Mouse (Mus musculus): ENCODE measurements around the gene Zfp219. TPM values are rescaled to one million over a fixed set of nuclear protein-coding genes. Genes with fewer than 3 reads are reported as not detected.

Gene Zfp219
- polyA plus RNA-seq, 1 experiment, result 13.6 TPM

DNA sequence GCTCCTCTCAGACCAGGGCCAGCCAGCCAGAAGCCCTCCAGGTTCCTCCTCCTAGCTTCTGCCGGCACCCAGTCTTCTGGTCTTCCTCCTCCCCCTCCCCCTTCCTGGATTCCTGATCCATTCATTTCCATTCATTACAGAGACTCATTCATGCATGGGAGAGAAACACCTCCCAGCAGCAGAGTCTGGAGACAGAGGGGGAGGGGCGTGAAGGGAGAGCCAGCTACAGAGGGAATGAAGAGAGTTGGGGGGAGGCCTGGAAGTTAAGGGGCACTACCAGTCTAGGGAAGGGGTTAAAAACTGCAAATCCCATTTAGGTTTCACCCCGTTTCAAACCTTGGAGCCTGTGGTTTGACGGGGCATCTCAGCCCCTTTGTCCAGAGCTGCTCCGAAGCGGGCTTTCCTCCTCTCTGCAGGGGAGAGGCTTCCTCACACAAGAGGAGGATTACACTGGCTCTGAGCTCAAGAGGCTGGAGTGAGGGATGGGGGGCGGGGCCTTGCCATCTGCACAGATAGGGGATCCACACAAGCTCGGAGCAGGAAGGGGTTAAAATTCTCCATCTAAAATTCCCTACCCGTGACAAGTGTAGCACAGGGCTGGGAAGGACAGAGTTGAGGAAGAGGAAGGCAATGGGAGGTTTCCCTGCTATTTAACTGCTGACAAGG lies 10.0 kb downstream of the Zfp219 start:
- H3K27me3 ChIP-seq (ENCODE audit: control insufficient read depth, insufficient read depth, insufficient read length), result no peaks in the 10 kb centered on the region
- no peak overlapping the region for H3K4me3 ChIP-seq
- no peak for TF ChIP-seq POLR2AphosphoS2 (IDR thresholded peaks at IDR 0.05; ENCODE audit: insufficient read length, low read depth)
- peaks cover 4% of the 10 kb centered on the region for H3K36me3 ChIP-seq (ENCODE audit: control insufficient read depth, insufficient read depth)
- H3K4me2 ChIP-seq (ENCODE audit: low read depth), result no peak overlapping the region
- no peak overlapping the region for H3ac ChIP-seq (ENCODE audit: control insufficient read depth, insufficient read length)
- H3K79me2 ChIP-seq (ENCODE audit: control insufficient read depth, insufficient read depth), result no peaks in the 10 kb centered on the region

DNA sequence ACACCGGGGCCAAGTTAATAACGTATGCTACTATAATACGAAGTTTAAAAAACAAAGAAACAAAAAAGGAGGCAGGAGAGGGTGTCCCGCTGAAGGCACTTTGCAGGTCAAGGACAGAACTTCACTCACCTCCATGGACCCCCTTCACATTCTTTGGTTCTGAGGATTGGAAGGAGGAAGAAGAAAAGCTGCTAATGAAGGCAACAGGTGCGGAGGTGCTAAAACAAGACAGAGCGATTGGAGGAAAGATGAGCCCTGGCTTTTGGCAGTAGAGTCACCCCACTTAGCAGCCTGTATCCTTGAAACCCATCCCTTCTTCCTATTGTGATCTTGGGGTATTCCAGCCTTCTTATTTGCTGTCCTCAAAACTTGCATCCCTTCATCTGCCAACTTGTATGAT lies 10.7 kb downstream of the Zfp219 start:
- peaks cover 10% of the 10 kb centered on the region for H3K36me3 ChIP-seq (ENCODE audit: control insufficient read depth, insufficient read depth)
- no peak overlapping the region for H3K4me3 ChIP-seq
- H3K4me2 ChIP-seq (ENCODE audit: low read depth), result no peak overlapping the region
- H3K79me2 ChIP-seq (ENCODE audit: control insufficient read depth, insufficient read depth), result no peaks in the 10 kb centered on the region
- H3K27me3 ChIP-seq (ENCODE audit: control insufficient read depth, insufficient read depth, insufficient read length), result no peaks in the 10 kb centered on the region
- no peak overlapping the region for H3ac ChIP-seq (ENCODE audit: control insufficient read depth, insufficient read length)
- no peak for TF ChIP-seq MYOG (IDR thresholded peaks at IDR 0.05; ENCODE audit: control insufficient read depth in 1 of 3, insufficient read depth in 1 of 3, insufficient read length in 2 of 3, low read depth in 2 of 3)
- no peak for TF ChIP-seq POLR2A (IDR thresholded peaks at IDR 0.05; ENCODE audit: insufficient read length, low read depth)
- no peak for TF ChIP-seq MAX (IDR thresholded peaks at IDR 0.05; ENCODE audit: low read depth)
- no peak for TF ChIP-seq USF1 (IDR thresholded peaks at IDR 0.05; ENCODE audit: low read depth)
- TF ChIP-seq CEBPB (IDR thresholded peaks at IDR 0.05; ENCODE audit: insufficient read depth, poor library complexity, severe bottlenecking), result no peak
- no peak for TF ChIP-seq MYOD1 (IDR thresholded peaks at IDR 0.05; ENCODE audit: control insufficient read depth in 1 of 3, insufficient read length in 2 of 3, low read depth in 2 of 3)
- no peak for TF ChIP-seq POLR2AphosphoS2 (IDR thresholded peaks at IDR 0.05; ENCODE audit: insufficient read length, low read depth)
- no peak for TF ChIP-seq SRF (IDR thresholded peaks at IDR 0.05; ENCODE audit: control insufficient read depth, insufficient read length, low read depth)
- TF ChIP-seq REST (IDR thresholded peaks at IDR 0.05; ENCODE audit: insufficient read depth, insufficient read length), result no peak
- TF ChIP-seq TCF3 (IDR thresholded peaks at IDR 0.05; ENCODE audit: insufficient read length, low read depth), result no peak
- no peak for TF ChIP-seq E2F4 (IDR thresholded peaks at IDR 0.05; ENCODE audit: insufficient read depth)
- no peak for TF ChIP-seq TCF12 (IDR thresholded peaks at IDR 0.05; ENCODE audit: insufficient read depth, poor library complexity, severe bottlenecking)

DNA sequence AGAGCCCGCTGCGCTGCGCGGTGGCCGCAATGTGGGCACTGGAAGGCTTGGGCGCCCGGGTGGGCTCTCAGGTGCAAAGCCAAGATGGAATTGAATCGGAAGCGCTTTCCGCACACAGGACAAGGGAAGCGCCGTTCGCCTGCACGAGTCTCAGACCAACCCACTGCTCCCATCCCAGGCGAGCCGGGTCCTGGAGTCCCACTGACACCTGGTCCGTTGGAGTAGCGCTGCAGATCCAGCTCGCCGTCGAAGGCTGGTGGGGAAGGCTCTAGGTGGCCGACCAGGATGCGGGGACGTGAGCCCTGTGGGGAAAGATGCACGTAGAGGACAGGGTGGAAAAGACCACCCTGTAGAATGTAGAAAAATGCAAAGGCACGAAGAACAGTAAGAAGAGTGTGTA lies 11.2 kb downstream of the Zfp219 start:
- Histone ChIP-seq H3ac (ENCODE audit: control insufficient read depth, insufficient read length) (no peak overlapping the region), H3K27me3 (ENCODE audit: control insufficient read depth, insufficient read depth, insufficient read length) (no peaks in the 10 kb centered on the region), H3K36me3 (ENCODE audit: control insufficient read depth, insufficient read depth) (peaks cover 13% of the 10 kb centered on the region), H3K4me2 (ENCODE audit: low read depth) (no peak overlapping the region), H3K79me2 (ENCODE audit: control insufficient read depth, insufficient read depth) (no peaks in the 10 kb centered on the region), H3K4me3 (no peak overlapping the region)
- TF ChIP-seq MYOG (IDR thresholded peaks at IDR 0.05; ENCODE audit: control insufficient read depth in 1 of 3, insufficient read depth in 1 of 3, insufficient read length in 2 of 3, low read depth in 2 of 3) (no peak), POLR2A (IDR thresholded peaks at IDR 0.05; ENCODE audit: insufficient read length, low read depth) (no peak), CEBPB (IDR thresholded peaks at IDR 0.05; ENCODE audit: insufficient read depth, poor library complexity, severe bottlenecking) (no peak), SRF (IDR thresholded peaks at IDR 0.05; ENCODE audit: control insufficient read depth, insufficient read length, low read depth) (no peak), TCF3 (IDR thresholded peaks at IDR 0.05; ENCODE audit: insufficient read length, low read depth) (no peak), USF1 (IDR thresholded peaks at IDR 0.05; ENCODE audit: low read depth) (no peak), E2F4 (IDR thresholded peaks at IDR 0.05; ENCODE audit: insufficient read depth) (no peak), MYOD1 (IDR thresholded peaks at IDR 0.05; ENCODE audit: control insufficient read depth in 1 of 3, insufficient read length in 2 of 3, low read depth in 2 of 3) (no peak), REST (IDR thresholded peaks at IDR 0.05; ENCODE audit: insufficient read depth, insufficient read length) (no peak)

DNA sequence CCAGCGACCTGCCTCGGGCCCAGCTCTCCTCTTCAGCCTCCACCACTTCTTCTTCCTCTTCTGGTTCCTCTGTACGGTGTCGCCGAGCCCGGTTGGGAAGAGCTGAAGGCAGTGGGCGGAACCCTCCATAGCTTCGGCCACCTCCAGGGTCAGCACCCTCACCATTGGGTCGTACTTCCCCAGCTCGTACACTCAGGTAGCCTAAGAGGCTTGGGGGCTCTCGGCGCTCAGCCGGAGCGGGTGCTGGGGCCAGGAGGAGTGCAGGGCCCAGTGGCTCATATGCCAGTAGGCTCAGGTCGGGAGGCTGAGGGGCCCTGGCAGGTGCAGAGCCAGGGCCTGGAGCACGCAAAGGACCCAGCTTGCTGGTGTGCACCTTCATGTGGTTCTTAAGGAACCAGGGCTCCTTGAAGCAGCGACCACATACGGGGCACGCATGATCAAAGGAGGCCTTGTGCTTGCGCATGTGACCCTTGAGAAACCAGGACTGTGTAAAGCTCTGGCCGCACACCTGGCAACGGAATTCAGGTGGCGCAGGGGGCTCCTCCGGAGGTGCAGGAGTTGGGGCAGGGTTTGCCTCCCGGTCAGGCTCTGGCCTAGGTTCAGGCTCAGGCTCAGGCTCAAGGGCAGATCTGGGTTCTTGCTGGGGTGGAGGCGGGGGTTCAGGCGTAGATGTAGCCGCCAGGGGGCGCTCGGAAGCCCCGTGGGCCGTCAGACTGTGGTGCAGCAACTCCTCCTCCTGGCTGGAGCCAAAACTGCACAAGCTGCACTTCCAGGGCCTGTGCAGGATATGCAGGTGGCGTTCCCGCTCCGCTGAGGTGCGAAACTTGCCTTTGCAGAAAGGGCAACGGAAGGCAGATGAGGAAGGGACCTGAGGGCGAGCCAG lies 12.0 kb downstream of the Zfp219 start:
- Histone ChIP-seq H3K27me3 (ENCODE audit: control insufficient read depth, insufficient read depth, insufficient read length) (no peaks in the 10 kb centered on the region), H3K4me3 (no peak overlapping the region), H3K36me3 (ENCODE audit: control insufficient read depth, insufficient read depth) (peaks cover 13% of the 10 kb centered on the region), H3K4me2 (ENCODE audit: low read depth) (no peak overlapping the region), H3ac (ENCODE audit: control insufficient read depth, insufficient read length) (no peak overlapping the region), H3K79me2 (ENCODE audit: control insufficient read depth, insufficient read depth) (no peaks in the 10 kb centered on the region)
- TF ChIP-seq SRF (IDR thresholded peaks at IDR 0.05; ENCODE audit: control insufficient read depth, insufficient read length, low read depth) (peak; percentile 37), POLR2AphosphoS2 (IDR thresholded peaks at IDR 0.05; ENCODE audit: insufficient read length, low read depth) (peak; percentile 8), POLR2A (IDR thresholded peaks at IDR 0.05; ENCODE audit: insufficient read length, low read depth) (peak; percentile 21), MAX (IDR thresholded peaks at IDR 0.05; ENCODE audit: low read depth) (no peak)

DNA sequence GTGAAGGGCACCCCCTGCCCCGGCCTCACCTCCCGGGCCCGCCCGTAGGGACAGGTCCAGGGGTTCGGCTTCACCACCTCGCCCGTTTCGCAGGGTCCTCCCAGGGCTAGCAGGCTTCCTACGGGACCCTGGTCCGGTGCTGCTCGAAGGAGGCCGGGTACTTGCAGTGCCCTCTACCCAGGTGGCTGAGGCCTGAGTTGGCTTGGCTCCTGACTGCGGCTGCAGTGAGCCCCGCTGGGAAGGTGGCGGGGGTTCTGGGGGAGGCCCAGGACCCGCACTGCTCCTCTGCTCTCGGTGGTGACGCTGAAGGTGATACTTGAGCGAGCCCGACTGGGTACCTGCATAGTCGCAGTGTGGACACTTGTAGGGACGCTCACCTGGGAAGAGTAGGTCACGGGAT lies 13.8 kb downstream of the Zfp219 start:
- Histone ChIP-seq H3K79me2 (ENCODE audit: control insufficient read depth, insufficient read depth) (no peaks in the 10 kb centered on the region), H3K36me3 (ENCODE audit: control insufficient read depth, insufficient read depth) (peaks cover 19% of the 10 kb centered on the region), H3K4me2 (ENCODE audit: low read depth) (no peak overlapping the region), H3K27me3 (ENCODE audit: control insufficient read depth, insufficient read depth, insufficient read length) (no peaks in the 10 kb centered on the region), H3K4me3 (no peak overlapping the region), H3ac (ENCODE audit: control insufficient read depth, insufficient read length) (no peak overlapping the region)
- no peak for TF ChIP-seq TCF3 (IDR thresholded peaks at IDR 0.05; ENCODE audit: insufficient read length, low read depth)
- peak; percentile 55 for TF ChIP-seq POLR2AphosphoS2 (IDR thresholded peaks at IDR 0.05; ENCODE audit: insufficient read length, low read depth)
